11 mouse cellular contexts compared by ENCODE assay signal in the genomic region with DNA sequence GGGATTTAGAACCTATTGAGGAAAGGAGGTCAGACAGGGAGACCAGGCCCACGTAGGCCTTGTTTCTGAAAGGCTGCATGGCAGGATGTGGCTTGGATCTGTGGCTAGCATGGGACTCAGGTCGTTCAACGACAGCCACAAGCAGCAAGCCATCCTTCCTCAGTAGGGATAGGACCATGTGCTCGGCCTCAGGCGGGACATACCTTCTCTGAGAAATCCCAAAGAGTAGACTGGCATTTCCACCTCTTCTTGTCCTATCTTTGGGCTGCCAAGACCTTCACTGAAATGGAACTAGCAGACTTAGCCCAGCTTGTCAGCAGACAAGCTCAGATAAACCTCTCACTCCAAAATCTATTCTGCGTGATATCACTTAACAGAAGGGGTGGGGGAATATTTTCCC.
"Had no signal": no experiment of that assay in that cellular context is flagged by ENCODE, and none has a peak within 500 bp of the region (broad histone marks: within the 10 kb centered on the region; RNA-seq: fewer than 3 reads in every experiment).

No protein-coding gene starts in this region.

- H3K27ac ChIP-seq: kidney, embryonic 15.5 days; limb, embryonic 13.5 days; liver, embryonic 14.5 days; midbrain, embryonic 13.5 days; stomach, embryonic 15.5 days had no signal

- H3K9ac ChIP-seq: kidney, embryonic 15.5 days; limb, embryonic 13.5 days; liver, embryonic 14.5 days; midbrain, embryonic 13.5 days; stomach, embryonic 15.5 days had no signal

- H3K36me3 ChIP-seq: limb, embryonic 13.5 days; midbrain, embryonic 13.5 days; stomach, embryonic 15.5 days had no signal

- H3K4me2 ChIP-seq: kidney, embryonic 15.5 days; limb, embryonic 13.5 days; midbrain, embryonic 13.5 days; stomach, embryonic 15.5 days had no signal

- H3K27me3 ChIP-seq: kidney, embryonic 15.5 days; limb, embryonic 13.5 days; midbrain, embryonic 13.5 days; stomach, embryonic 15.5 days had no signal

- ATAC-seq: midbrain, embryonic 13.5 days had no signal

- DNase-seq: kidney, postnatal 14 days; layer of hippocampus, postnatal 36 days; left cerebral cortex, postnatal 4 days; lung, adult 18-20 months; right cerebral cortex, postnatal 14 days; thymus, postnatal 4 days had no signal

- H3K9me3 ChIP-seq: kidney, embryonic 15.5 days; limb, embryonic 13.5 days; midbrain, embryonic 13.5 days; stomach, embryonic 15.5 days had no signal

- H3K4me3 ChIP-seq: kidney, embryonic 15.5 days; limb, embryonic 13.5 days; midbrain, embryonic 13.5 days; stomach, embryonic 15.5 days had no signal
